Mouse (Mus musculus): ENCODE data around the gene AU040320.

GRCm38 (mm10) chr4:126758299-126758698 lies 5.0 kb downstream of the AU040320 start:
- TF ChIP-seq CTCF (conservative IDR thresholded peaks at IDR 0.05; ENCODE audit: insufficient read depth, insufficient read length, low read depth, low read length) (no peak), POLR2A (IDR thresholded peaks at IDR 0.05; ENCODE audit: low read depth, low read length) (no peak)
